Mouse (Mus musculus) E14TG2a.4 (cell line): ENCODE results near the gene Mapt.
A peak's percentile ranks its signal among the peaks of the same experiment; 100 is the strongest.

Source experiments
- H3K27me3 ChIP-seq: 2 replicates; pipeline ENCODE4 v1.6.1; 2014; ENCODE audit warnings: low read length, control low read depth; ENCODE audit not compliant: insufficient read depth
- H3K36me3 ChIP-seq: 2 replicates; pipeline ENCODE4 v1.6.1; 2014; ENCODE audit warnings: low read length, control low read depth; ENCODE audit not compliant: insufficient read depth
- H3K4me1 ChIP-seq: replicated peaks from 2 replicates; pipeline ENCODE4 v1.6.1; 2014; ENCODE audit warnings: low read depth, low read length, control low read depth
- H3K4me3 ChIP-seq: replicated peaks from 2 replicates; pipeline ENCODE4 v1.5.1; 2014; ENCODE audit warnings: mild to moderate bottlenecking, low read length
- H3K9me3 ChIP-seq: 2 replicates; pipeline ENCODE4 v1.6.1; 2014; ENCODE audit warnings: low read length, control low read depth
- CTCF ChIP-seq: conservative IDR thresholded peaks from 2 replicates; pipeline ENCODE4 v1.5.1; 2014; ENCODE audit warnings: low read length
- NANOG ChIP-seq: IDR thresholded peaks from 2 replicates; pipeline ENCODE4 v1.6.1; 2014; ENCODE audit warnings: borderline replicate concordance, low read length, mixed read lengths
- POU5F1 ChIP-seq: IDR thresholded peaks from 2 replicates; pipeline ENCODE4 v1.6.1; 2014; ENCODE audit warnings: low read length, borderline replicate concordance

Gene Mapt

GRCm38 (mm10) chr11:104278222-104278621 lies 47.0 kb downstream of the Mapt start:
- no peaks in the 10 kb centered on the region for H3K9me3 ChIP-seq
- no peak overlapping the region for H3K4me3 ChIP-seq
- no peaks in the 10 kb centered on the region for H3K36me3 ChIP-seq
- TF ChIP-seq POU5F1, result no peak
- peak; percentile 14; the same call in 1 of the 2 replicates for TF ChIP-seq CTCF
- TF ChIP-seq NANOG, result no peak
- H3K27me3 ChIP-seq, result no peaks in the 10 kb centered on the region; the same call in 1 of the 2 replicates
- peaks cover 51% of the 10 kb centered on the region for H3K4me1 ChIP-seq

GRCm38 (mm10) chr11:104279049-104279448 lies 47.9 kb downstream of the Mapt start:
- no peaks in the 10 kb centered on the region for H3K9me3 ChIP-seq
- no peak for TF ChIP-seq POU5F1
- no peak for TF ChIP-seq NANOG
- no peak for TF ChIP-seq CTCF

GRCm38 (mm10) chr11:104279538-104279937 lies 48.3 kb downstream of the Mapt start:
- Histone ChIP-seq H3K4me1 (peaks cover 49% of the 10 kb centered on the region), H3K4me3 (no peak overlapping the region), H3K9me3 (no peaks in the 10 kb centered on the region), H3K27me3 (no peaks in the 10 kb centered on the region; the same call in 1 of the 2 replicates), H3K36me3 (no peaks in the 10 kb centered on the region)
- no peak for TF ChIP-seq NANOG
- TF ChIP-seq CTCF, result no peak
- no peak for TF ChIP-seq POU5F1

More at GRCm38 (mm10) chr11:104279049-104279448, 47.9 kb downstream of the Mapt start:
- H3K4me3 ChIP-seq, result no peak overlapping the region
- no peaks in the 10 kb centered on the region for H3K36me3 ChIP-seq
- peaks cover 51% of the 10 kb centered on the region for H3K4me1 ChIP-seq
- H3K27me3 ChIP-seq, result no peaks in the 10 kb centered on the region; the same call in 1 of the 2 replicates

- Histone ChIP-seq H3K9me3 (peaks cover 8% of the 10 kb centered on the region), H3K27me3 (no peaks in the 10 kb centered on the region; the same call in 1 of the 2 replicates), H3K4me1 (peaks cover 55% of the 10 kb centered on the region), H3K36me3 (no peaks in the 10 kb centered on the region), H3K4me3 (no peak overlapping the region)
- TF ChIP-seq POU5F1 (no peak), CTCF (no peak), NANOG (no peak)
Measured at GRCm38 (mm10) chr11:104281501-104281900, 50.3 kb downstream of the Mapt start.

- TF ChIP-seq CTCF, result no peak
- no peak for TF ChIP-seq NANOG
- no peak for TF ChIP-seq POU5F1
Measured at GRCm38 (mm10) chr11:104287113-104287512, 55.9 kb downstream of the Mapt start.

GRCm38 (mm10) chr11:104288835-104289198 lies 57.6 kb downstream of the Mapt start:
- H3K27me3 ChIP-seq, result no peaks in the 10 kb centered on the region
- no peaks in the 10 kb centered on the region for H3K36me3 ChIP-seq
- TF ChIP-seq NANOG, result no peak
- H3K9me3 ChIP-seq, result peaks cover 10% of the 10 kb centered on the region
- peak overlapping the region; percentile 71 for H3K4me3 ChIP-seq
- H3K4me1 ChIP-seq, result peaks cover 83% of the 10 kb centered on the region

More at GRCm38 (mm10) chr11:104287113-104287512, 55.9 kb downstream of the Mapt start:
- Histone ChIP-seq H3K27me3 (no peaks in the 10 kb centered on the region), H3K4me3 (peak overlapping the region; percentile 63), H3K9me3 (peaks cover 10% of the 10 kb centered on the region), H3K36me3 (no peaks in the 10 kb centered on the region), H3K4me1 (peaks cover 73% of the 10 kb centered on the region)

- Histone ChIP-seq H3K27me3 (no peaks in the 10 kb centered on the region), H3K4me3 (peak overlapping the region; percentile 71), H3K4me1 (peaks cover 88% of the 10 kb centered on the region), H3K36me3 (no peaks in the 10 kb centered on the region), H3K9me3 (peaks cover 10% of the 10 kb centered on the region)
- no peak for TF ChIP-seq NANOG
- peak; percentile 94 for TF ChIP-seq CTCF
- TF ChIP-seq POU5F1, result no peak
Measured at GRCm38 (mm10) chr11:104289199-104290031, 58.2 kb downstream of the Mapt start.

- Histone ChIP-seq H3K27me3 (no peaks in the 10 kb centered on the region), H3K36me3 (no peaks in the 10 kb centered on the region), H3K9me3 (no peaks in the 10 kb centered on the region), H3K4me1 (peaks cover 94% of the 10 kb centered on the region), H3K4me3 (peak overlapping the region; percentile 14; the same call in 1 of the 2 replicates)
- TF ChIP-seq NANOG (no peak), POU5F1 (no peak), CTCF (no peak)
Measured at GRCm38 (mm10) chr11:104292443-104293220, 61.4 kb downstream of the Mapt start.
